Mouse (Mus musculus) monocyte, adult 5-6 weeks (primary cell): ENCODE measurements at regions not wholly inside any gene's neighbourhood (a gene's known extent, or its start where the extent isn't known, plus 50 kb on each side); places are given as distances from the start of the nearest gene placed in this dataset.
A peak's percentile ranks its signal among the peaks of the same experiment; 100 is the strongest.
"Not testable (repeated sequence)": the region's sequence is repeated elsewhere in the genome, so short reads cannot be mapped to it uniquely, and the experiment has no call there.

Source experiments
- ATAC-seq: fragments of 153-309, 156-312 bp; replicated peaks from 2 replicates; pipeline ENCODE4 v1.8.0; 2017; ENCODE audit warnings: mild to moderate bottlenecking; ENCODE audit not compliant: low TSS enrichment, insufficient number of reproducible peaks, severe bottlenecking, poor library complexity, low FRiP score

GRCm38 (mm10) chr13:83740101-83740500, 236.3 kb downstream of the Mef2c start:
- ATAC-seq, result no peak

GRCm38 (mm10) chr13:83740771-83741170, 236.9 kb downstream of the Mef2c start:
- no peak for ATAC-seq

- ATAC-seq, result no peak
Observed at GRCm38 (mm10) chr13:83741591-83742021, 237.8 kb downstream of the Mef2c start.

GRCm38 (mm10) chr13:83742102-83742501, 238.3 kb downstream of the Mef2c start:
- no peak for ATAC-seq

- no peak for ATAC-seq
Observed at GRCm38 (mm10) chr13:83742546-83742945, 238.7 kb downstream of the Mef2c start.

- ATAC-seq, result no peak
Observed at GRCm38 (mm10) chr13:83743381-83743780, 239.5 kb downstream of the Mef2c start.

GRCm38 (mm10) chr13:83744110-83744752, 240.4 kb downstream of the Mef2c start:
- ATAC-seq, result no peak

GRCm38 (mm10) chr13:83744981-83745555, 241.2 kb downstream of the Mef2c start:
- ATAC-seq, result 0 out of 2 replicates have a peak, but pooled peaks have one; percentile 13

GRCm38 (mm10) chr13:83745961-83746360, 242.1 kb downstream of the Mef2c start:
- ATAC-seq, result no peak

- no peak for ATAC-seq
Observed at GRCm38 (mm10) chr13:83747671-83748070, 243.8 kb downstream of the Mef2c start.

- ATAC-seq, result no peak
Observed at GRCm38 (mm10) chr13:83749376-83750150, 245.7 kb downstream of the Mef2c start.

- ATAC-seq, result no peak
Observed at GRCm38 (mm10) chr13:83750437-83750836, 246.6 kb downstream of the Mef2c start.

- no peak for ATAC-seq
Observed at GRCm38 (mm10) chr13:83760387-83761170, 256.7 kb downstream of the Mef2c start.

- no peak for ATAC-seq
Observed at GRCm38 (mm10) chr13:83762484-83762883, 258.6 kb downstream of the Mef2c start.

GRCm38 (mm10) chr13:83763288-83763687, 259.5 kb downstream of the Mef2c start:
- not testable (repeated sequence) for ATAC-seq

- no peak for ATAC-seq
Observed at GRCm38 (mm10) chr13:83785643-83786042, 281.8 kb downstream of the Mef2c start.

- ATAC-seq, result no peak
Observed at GRCm38 (mm10) chr13:83809535-83809934, 305.7 kb downstream of the Mef2c start.

GRCm38 (mm10) chr13:83820291-83820690, 316.5 kb downstream of the Mef2c start:
- ATAC-seq, result no peak

- no peak for ATAC-seq
Observed at GRCm38 (mm10) chr13:83820721-83821120, 316.9 kb downstream of the Mef2c start.
